Mouse (Mus musculus) kidney, adult 8-10 months (tissue): ENCODE data around the gene Ube2e2.
"Not testable (repeated sequence)": the region's sequence is repeated elsewhere in the genome, so short reads cannot be mapped to it uniquely, and the experiment has no call there.

ENCODE experiments used
- DNase-seq, 2 experiments: peaks; one replicate each; pipeline ENCODE4 v3.0.0; 2022

Gene Ube2e2

GRCm38 (mm10) chr14:18618603-18619002 is 275.5 kb downstream of the Ube2e2 start:
- no peak for DNase-seq

GRCm38 (mm10) chr14:18601927-18602326 is 292.1 kb downstream of the Ube2e2 start:
- no peak for DNase-seq

GRCm38 (mm10) chr14:18586239-18587034 is 307.6 kb downstream of the Ube2e2 start:
- no peak for DNase-seq

GRCm38 (mm10) chr14:18581735-18582134 is 312.3 kb downstream of the Ube2e2 start:
- no peak for DNase-seq

- no peak for DNase-seq
These were observed 319.3 kb downstream of the Ube2e2 start for GRCm38 (mm10) chr14:18574756-18575155.

GRCm38 (mm10) chr14:18574130-18574721 is 319.8 kb downstream of the Ube2e2 start:
- DNase-seq: no peak

GRCm38 (mm10) chr14:18573286-18573956 is 320.6 kb downstream of the Ube2e2 start:
- no peak for DNase-seq

GRCm38 (mm10) chr14:18572852-18573251 is 321.2 kb downstream of the Ube2e2 start:
- DNase-seq: no peak

GRCm38 (mm10) chr14:18569615-18570014 is 324.5 kb downstream of the Ube2e2 start:
- DNase-seq: no peak

- not testable (repeated sequence) for DNase-seq
These were observed 329.1 kb downstream of the Ube2e2 start for GRCm38 (mm10) chr14:18564999-18565398.

- no peak for DNase-seq
These were observed 338.8 kb downstream of the Ube2e2 start for GRCm38 (mm10) chr14:18555287-18555686.

- DNase-seq: no peak
These were observed 339.5 kb downstream of the Ube2e2 start for GRCm38 (mm10) chr14:18554627-18554988.

- no peak for DNase-seq
These were observed 340.0 kb downstream of the Ube2e2 start for GRCm38 (mm10) chr14:18553987-18554626.

GRCm38 (mm10) chr14:18547541-18547940 is 346.5 kb downstream of the Ube2e2 start:
- DNase-seq: no peak

GRCm38 (mm10) chr14:18539092-18539491 is 355.0 kb downstream of the Ube2e2 start:
- DNase-seq: peak; percentile 23 to 46

- no peak for DNase-seq
These were observed 363.2 kb downstream of the Ube2e2 start for GRCm38 (mm10) chr14:18530899-18531298.

- no peak for DNase-seq
These were observed 363.6 kb downstream of the Ube2e2 start for GRCm38 (mm10) chr14:18530496-18530895.
